Mouse (Mus musculus) activated CD4-positive, CD25-positive, alpha-beta regulatory T cell, adult 9 weeks (primary cell): ENCODE measurements around the gene Scimp. TPM values are rescaled to one million over a fixed set of nuclear protein-coding genes. Genes with fewer than 3 reads are reported as not detected.

Experiments
- polyA plus RNA-seq: library from polyadenylated mRNA; unstranded; fragments of 100-300 nt; shearing (Covaris generic); gene quantifications from one replicate; pipeline ENCODE4 v1.2.1, GENCODE M21; 2017

The Scimp gene
- 0.60 TPM for polyA plus RNA-seq

DNA sequence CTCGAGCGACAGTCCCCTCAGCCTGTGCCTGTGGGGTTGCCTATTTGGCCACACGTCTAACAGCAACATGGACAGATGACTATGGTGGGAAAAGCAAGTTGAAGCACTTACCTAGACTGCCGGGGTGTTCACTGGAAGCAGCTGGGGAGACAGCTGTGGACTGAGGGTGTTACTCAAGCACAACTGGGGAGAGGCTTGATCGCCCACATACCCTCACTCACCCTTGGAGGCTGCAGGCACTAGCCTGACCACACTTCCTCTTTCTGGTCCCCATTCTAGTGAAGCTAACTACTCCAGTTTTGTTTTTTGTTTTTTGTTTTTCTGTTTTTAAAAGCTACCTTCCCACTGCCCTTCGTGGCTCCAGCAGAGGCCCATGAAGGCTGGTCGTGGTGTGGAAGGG is at the start of gene Scimp:
TSS of gene Scimp (minus strand) at position 222 of the 400 bp plus-strand sequence.

DNA sequence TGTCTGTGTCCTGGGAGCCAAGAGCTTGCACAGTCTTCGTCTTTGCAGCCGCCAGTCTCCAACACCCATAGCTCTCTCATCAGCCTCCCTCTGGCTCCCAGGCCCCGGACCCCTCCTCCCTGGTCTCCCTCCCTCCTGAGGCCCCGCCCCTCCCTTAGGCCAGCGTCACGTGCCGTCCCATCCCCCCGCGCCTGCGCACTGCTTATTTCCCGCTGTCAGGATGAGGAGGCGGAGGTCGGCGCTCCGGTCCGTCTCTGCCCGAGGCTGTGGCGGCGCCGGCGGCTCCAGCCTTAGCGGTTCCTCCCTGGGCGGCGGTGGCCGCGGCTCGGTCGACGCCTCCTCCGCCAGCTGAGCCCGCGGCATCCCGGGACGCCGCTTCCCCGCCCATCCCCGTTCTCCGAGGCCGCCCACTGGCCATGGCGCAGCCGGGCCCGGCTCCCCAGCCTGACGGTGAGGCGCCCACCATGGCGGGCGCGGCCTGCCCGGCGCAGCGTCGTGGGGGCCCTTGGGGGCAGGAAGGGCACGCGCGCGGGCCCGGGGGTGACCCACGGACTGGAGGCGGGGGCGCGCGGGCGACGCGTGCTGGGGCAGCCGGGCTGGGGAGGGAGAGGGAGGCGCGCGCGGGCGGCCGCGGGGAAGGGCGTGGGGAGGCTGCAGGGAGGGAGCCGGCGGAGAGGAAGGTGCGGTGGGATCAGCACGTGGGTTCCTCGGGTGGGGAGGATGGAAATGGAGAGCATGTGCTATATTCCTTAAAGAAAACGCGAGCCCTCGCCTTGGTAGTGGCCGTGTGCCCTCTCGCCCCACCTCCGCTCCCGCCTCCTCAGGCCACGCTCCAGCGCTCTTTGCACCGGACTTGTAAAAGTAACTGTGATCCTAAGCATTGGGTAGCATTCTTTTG is 32.4 kb upstream of the Scimp start, which contains the start of gene Rabep1:
TSS of gene Rabep1 (plus strand) at position 220 of the 898 bp plus-strand sequence.

DNA sequence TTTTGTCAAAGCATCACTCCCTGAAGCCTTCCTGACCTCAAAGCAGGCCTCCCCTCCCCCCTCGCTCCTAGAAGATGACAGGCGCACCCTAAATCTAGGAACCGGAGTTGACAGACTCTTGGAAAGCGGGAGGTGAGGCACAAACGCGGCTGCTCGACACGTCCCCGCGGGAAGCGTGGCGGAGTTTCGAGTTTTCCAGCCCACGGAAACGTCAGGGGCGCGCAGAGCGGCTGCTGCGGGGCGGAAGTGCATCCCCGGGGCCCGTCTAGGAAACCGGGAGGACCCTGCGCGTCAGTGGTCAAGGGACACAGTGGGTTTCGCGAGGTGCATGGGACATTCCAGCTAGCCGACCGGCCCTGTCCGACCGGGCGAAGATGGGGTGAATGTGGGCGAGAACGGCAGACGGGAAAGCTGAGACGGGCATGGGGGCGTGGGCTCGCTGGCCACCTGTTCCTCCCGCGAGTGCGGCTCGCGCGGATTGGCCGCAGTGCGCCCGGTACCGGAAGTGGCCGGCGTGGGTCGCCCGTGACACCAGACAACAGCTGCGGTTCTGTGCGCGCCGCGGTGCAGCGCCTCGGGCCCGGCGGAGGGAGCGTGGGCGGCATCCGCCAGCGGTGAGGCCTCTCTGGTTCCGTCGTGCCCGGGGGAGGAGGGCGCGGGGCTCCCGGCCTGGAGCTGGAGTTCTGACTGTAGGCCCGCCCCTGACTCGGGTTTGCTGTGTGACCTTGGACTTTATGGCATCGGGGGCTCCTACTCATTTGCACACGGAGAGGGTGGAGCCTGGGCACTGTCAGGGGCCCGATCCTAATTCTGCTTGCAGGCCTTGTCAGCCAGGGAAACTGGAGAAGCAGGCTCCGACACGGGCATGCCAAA is 48.2 kb downstream of the Scimp start, which contains the start of gene Zfp3:
TSS of gene Zfp3 (plus strand) at position 274 of the 873 bp plus-strand sequence.

Other genes starting within 250 kb of the Scimp start
- 8.1 TPM for gene Mink1, start 249.7 kb downstream of the Scimp start, polyA plus RNA-seq
- not detected for gene 4930544D05Rik, start 196.7 kb downstream of the Scimp start, polyA plus RNA-seq
- gene Chrne, start 193.4 kb downstream of the Scimp start, polyA plus RNA-seq: 1.1 TPM
- 0.10 TPM for gene Gp1ba, start 173.5 kb downstream of the Scimp start, polyA plus RNA-seq
- 396 TPM for gene Rnf167, start 165.4 kb downstream of the Scimp start, polyA plus RNA-seq
- 170 TPM for gene Slc25a11, start 165.1 kb downstream of the Scimp start, polyA plus RNA-seq
- gene Pfn1, start 157.9 kb downstream of the Scimp start, polyA plus RNA-seq: 4,385 TPM
- 35.5 TPM for gene Eno3, start 155.4 kb downstream of the Scimp start, polyA plus RNA-seq
- 98.7 TPM for gene Spag7, start 143.2 kb downstream of the Scimp start, polyA plus RNA-seq
- 57.4 TPM for gene Camta2, start 124.5 kb downstream of the Scimp start, polyA plus RNA-seq
- gene Inca1, start 112.4 kb downstream of the Scimp start, polyA plus RNA-seq: 0.77 TPM
- 0.38 TPM for gene Kif1c, start 112.0 kb downstream of the Scimp start, polyA plus RNA-seq
- gene Zfp3, start 48.4 kb downstream of the Scimp start, polyA plus RNA-seq: 5.4 TPM
- gene Rabep1, start 32.2 kb upstream of the Scimp start, polyA plus RNA-seq: 12.2 TPM
- gene Nup88, start 157.4 kb upstream of the Scimp start, polyA plus RNA-seq: 109 TPM
- 103 TPM for gene Rpain, start 157.6 kb upstream of the Scimp start, polyA plus RNA-seq
- gene C1qbp, start 170.4 kb upstream of the Scimp start, polyA plus RNA-seq: 20.3 TPM
- 16.1 TPM for gene Dhx33, start 191.9 kb upstream of the Scimp start, polyA plus RNA-seq
- gene Mis12, start 207.0 kb upstream of the Scimp start, polyA plus RNA-seq: 44.8 TPM
- 101 TPM for gene Derl2, start 207.3 kb upstream of the Scimp start, polyA plus RNA-seq
- gene 6330403K07Rik, start 220.9 kb upstream of the Scimp start, polyA plus RNA-seq: 20.0 TPM